Mouse (Mus musculus): ENCODE results near the gene Impdh1.
"Not testable (repeated sequence)": the region's sequence is repeated elsewhere in the genome, so short reads cannot be mapped to it uniquely, and the experiment has no call there.

The Impdh1 gene

GRCm38 (mm10) chr6:29215881-29216501 lies at the start of gene Impdh1:
TSS of gene Impdh1 (minus strand) at chr6:29216364.
- peak; percentile 85 for DNase-seq

- DNase-seq, result peak; percentile 18 to 20
Measured at GRCm38 (mm10) chr6:29264456-29264781, 48.3 kb upstream of the Impdh1 start.

- no peak for DNase-seq
Measured at GRCm38 (mm10) chr6:29263650-29264455, 47.7 kb upstream of the Impdh1 start.

- DNase-seq, result no peak
Measured at GRCm38 (mm10) chr6:29261831-29262230, 45.7 kb upstream of the Impdh1 start.

- DNase-seq, result no peak
Measured at GRCm38 (mm10) chr6:29259418-29259817, 43.3 kb upstream of the Impdh1 start.

GRCm38 (mm10) chr6:29247072-29247471 lies 30.9 kb upstream of the Impdh1 start:
- DNase-seq, result no peak

- no peak for DNase-seq
Measured at GRCm38 (mm10) chr6:29246585-29246984, 30.4 kb upstream of the Impdh1 start.

GRCm38 (mm10) chr6:29246183-29246582 lies 30.0 kb upstream of the Impdh1 start:
- DNase-seq, result no peak

GRCm38 (mm10) chr6:29245272-29246120 lies 29.3 kb upstream of the Impdh1 start:
- peak; percentile 48 to 61 for DNase-seq

- DNase-seq, result peak in 1 of 2 experiments; percentile 8
Measured at GRCm38 (mm10) chr6:29242265-29242664, 26.1 kb upstream of the Impdh1 start.

- DNase-seq, result no peak
Measured at GRCm38 (mm10) chr6:29241697-29242096, 25.5 kb upstream of the Impdh1 start.

GRCm38 (mm10) chr6:29240806-29241205 lies 24.6 kb upstream of the Impdh1 start:
- DNase-seq, result peak; percentile 78 to 82

GRCm38 (mm10) chr6:29234272-29234671 lies 18.1 kb upstream of the Impdh1 start:
- peak; percentile 42 to 51 for DNase-seq

- no peak for DNase-seq
Measured at GRCm38 (mm10) chr6:29233710-29234109, 17.5 kb upstream of the Impdh1 start.

- DNase-seq, result peak; percentile 42 to 46
Measured at GRCm38 (mm10) chr6:29232321-29232720, 16.2 kb upstream of the Impdh1 start.

GRCm38 (mm10) chr6:29231799-29232198 lies 15.6 kb upstream of the Impdh1 start:
- peak; percentile 28 to 39 for DNase-seq

- no peak for DNase-seq
Measured at GRCm38 (mm10) chr6:29230386-29230785, 14.2 kb upstream of the Impdh1 start.

GRCm38 (mm10) chr6:29229265-29229913 lies 13.2 kb upstream of the Impdh1 start:
- DNase-seq, result no peak

- not testable (repeated sequence) for DNase-seq
Measured at GRCm38 (mm10) chr6:29217717-29218116, 1.6 kb upstream of the Impdh1 start.

- peak in 1 of 2 experiments; percentile 17 for DNase-seq
Measured at GRCm38 (mm10) chr6:29215181-29215580, 983 bp downstream of the Impdh1 start.

- DNase-seq, result no peak
Measured at GRCm38 (mm10) chr6:29214776-29215175, 1.4 kb downstream of the Impdh1 start.

- no peak for DNase-seq
Measured at GRCm38 (mm10) chr6:29214245-29214644, 1.9 kb downstream of the Impdh1 start.

- DNase-seq, result no peak
Measured at GRCm38 (mm10) chr6:29213436-29213835, 2.7 kb downstream of the Impdh1 start.

Data from B cell, adult 2 months (primary cell).